Mouse (Mus musculus): ENCODE measurements around the gene Sult1a1.
A peak's percentile ranks its signal among the peaks of the same experiment; 100 is the strongest.

DNA sequence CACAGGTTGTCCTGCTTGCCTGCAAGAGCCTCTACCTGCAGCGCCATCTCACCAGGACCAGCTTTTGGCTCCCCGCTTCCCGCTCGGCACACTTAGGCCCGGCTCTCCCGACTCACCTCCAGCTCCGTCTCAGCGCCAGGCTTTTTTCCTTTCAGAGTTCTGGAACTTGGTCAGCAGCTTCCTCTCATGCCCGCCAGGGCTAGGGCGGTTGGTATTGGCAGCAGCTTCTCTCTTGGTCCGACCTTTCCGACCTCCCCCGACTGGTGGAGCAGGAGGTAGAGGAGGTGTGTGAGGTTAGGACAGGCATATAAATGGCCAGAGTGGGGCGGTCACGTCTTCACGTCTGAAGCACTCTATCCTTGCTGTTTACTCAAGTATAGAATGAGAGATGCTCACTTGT is 51.5 kb downstream of the Sult1a1 start:
- TF ChIP-seq POLR2A (IDR thresholded peaks at IDR 0.05; ENCODE audit: borderline replicate concordance, extremely low read depth, low read depth, low read length): 0 out of 2 replicates have a peak, but pooled peaks have one; percentile 37
- TF ChIP-seq CTCF (IDR thresholded peaks at IDR 0.05; ENCODE audit: insufficient read depth, low read length): no peak
